Mouse (Mus musculus) lung, postnatal 10 days (tissue): Measurements from ENCODE around the gene Olfr1394.
A peak's percentile ranks its signal among the peaks of the same experiment; 100 is the strongest.
"Not testable (repeated sequence)": the region's sequence is repeated elsewhere in the genome, so short reads cannot be mapped to it uniquely, and the experiment has no call there.

Source experiments
- DNase-seq: peaks from one replicate; pipeline ENCODE4 v3.0.0; 2021

The Olfr1394 gene

DNA sequence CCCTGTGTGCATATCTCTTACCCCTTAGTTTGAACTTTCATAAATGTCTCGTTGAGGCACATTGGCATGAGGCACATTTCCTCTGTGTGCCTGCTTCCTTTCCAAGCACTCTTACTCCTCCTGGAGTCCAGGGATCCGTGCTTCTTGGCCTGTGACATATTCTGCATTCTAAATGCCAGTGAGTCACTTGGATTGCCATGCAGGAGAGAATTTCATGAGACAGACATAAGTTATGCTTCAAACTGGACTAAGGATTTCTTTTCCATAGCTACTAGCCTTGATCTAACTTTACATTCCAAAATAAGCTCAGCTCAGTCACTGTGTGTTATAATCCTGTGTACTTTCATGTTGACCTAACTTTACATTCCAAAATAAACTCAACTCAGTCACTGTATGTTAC lies 36.9 kb downstream of the Olfr1394 start:
- DNase-seq = no peak

DNA sequence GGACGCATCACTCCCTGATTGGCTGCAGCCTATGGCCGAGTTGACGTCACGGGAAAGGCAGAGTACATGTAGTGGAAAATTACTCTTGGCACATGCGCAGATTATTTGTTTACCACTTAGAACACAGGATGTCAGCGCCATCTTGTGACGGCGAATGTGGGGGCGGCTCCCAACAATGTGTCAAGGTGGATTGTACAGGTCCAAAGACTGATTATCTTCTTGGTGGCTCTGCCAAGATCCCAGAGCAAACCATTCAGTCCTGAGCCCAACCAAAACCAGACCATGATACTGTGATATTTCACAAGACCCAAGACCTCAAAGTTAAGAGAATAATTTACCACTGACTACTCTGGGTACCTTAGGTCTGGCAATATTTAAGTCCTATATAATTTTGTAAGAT lies 40.6 kb downstream of the Olfr1394 start:
- not testable (repeated sequence) for DNase-seq

DNA sequence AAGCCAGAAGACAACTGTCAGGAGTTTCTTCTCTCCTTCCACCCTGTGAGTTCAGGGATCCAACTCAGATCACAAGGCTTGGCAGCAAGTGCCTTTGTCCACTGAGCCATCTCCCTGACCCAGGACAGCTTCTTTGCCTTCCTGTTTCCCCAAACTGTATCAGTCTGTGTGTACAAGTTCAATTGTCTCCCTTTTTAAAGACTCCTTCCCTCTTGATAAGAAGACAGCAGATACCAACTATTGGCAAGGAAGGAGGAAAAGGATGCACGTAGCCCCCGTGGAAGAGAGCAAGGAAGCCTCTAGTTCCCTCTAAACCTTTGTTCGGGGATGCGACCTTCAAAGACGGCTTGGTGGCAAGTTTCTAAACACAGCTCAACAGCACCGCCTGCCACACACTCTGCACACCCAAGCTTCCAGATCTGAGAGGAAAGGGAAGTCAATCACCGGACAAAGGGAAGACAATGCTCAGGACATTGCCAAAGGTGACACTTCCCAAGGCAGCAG lies 41.7 kb downstream of the Olfr1394 start:
- peak; percentile 64 for DNase-seq

DNA sequence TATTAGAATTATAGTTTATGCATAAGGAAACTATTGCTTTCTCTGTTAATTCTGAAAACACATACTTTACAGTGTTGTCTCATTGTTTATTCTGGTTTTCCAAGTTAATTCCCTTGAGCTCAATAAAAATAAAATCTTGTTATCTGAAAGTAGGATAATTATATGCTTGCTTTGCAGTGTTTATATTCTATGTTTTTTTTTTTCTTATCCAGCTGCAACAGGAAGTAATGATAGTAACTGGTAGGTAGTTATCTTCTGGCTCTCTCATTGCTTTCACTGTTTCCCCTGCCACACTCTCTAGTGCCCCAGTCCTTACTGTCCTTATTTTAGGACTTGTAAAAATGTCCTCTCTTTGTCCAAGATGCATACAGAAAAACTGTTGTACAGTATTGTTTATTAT lies 46.5 kb downstream of the Olfr1394 start:
- DNase-seq = no peak

DNA sequence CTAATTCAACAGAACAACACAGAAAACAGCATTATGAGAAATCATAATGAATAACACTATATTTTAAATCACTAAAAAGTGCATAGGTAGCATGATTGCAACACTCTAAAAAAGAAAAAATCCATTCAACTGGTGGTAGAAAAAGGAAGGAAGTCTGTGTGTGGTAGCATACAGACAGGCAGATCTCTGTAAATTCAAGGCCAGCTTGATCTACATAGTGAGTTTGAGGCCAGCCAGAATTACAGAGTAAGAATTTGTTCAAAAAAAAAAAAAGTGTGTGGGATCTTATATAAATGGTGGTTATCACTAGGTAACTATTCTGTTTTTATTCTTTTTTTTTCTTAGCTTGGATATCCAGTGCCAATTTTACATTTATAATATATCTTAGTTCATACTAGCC lies 47.0 kb downstream of the Olfr1394 start:
- DNase-seq = no peak

DNA sequence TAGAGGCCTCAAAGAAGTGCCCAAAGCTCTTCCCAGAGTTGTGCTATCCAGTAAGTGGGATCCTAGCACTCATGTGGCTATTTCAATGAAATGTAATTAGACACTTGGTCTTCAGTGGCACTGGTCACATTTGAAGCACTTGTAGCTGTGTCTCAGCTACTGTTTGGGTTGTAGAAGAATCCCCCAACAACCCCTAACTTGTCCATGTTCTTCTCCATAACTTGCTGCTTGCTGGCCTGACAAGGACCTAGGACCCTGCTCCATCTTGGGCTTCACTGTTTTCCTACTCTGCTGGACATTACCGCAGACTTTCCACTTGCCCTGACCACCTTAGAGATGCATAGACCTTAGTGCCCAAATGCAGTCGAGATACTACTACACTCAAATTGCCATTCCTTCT lies 47.9 kb downstream of the Olfr1394 start:
- DNase-seq = no peak

DNA sequence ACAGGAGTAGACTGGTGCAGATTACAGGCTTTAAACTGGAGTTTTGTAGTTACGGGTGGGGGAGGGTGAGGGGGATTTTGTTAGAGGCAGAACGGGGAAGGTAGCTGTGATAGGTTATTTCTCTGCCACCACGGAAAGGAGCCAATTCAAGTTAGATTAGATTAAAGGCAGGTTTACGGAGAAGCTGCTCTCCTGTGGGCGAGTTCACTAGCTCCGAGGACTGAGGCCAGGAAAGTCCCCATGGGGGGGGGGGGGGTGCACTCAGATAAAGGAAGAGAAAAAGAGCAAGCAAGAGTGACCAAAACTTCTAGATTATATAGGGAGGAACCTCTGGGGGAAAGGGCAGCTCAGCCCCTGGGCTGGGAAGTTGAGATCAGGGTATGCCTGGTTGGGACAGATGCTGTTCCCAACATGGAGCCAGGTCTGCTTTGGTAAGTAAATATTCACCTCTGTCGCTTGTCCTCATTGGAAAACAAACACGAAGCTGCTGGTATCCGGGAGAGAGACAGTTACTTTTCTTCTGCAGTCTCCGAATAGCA lies 48.4 kb downstream of the Olfr1394 start:
- no peak for DNase-seq

DNA sequence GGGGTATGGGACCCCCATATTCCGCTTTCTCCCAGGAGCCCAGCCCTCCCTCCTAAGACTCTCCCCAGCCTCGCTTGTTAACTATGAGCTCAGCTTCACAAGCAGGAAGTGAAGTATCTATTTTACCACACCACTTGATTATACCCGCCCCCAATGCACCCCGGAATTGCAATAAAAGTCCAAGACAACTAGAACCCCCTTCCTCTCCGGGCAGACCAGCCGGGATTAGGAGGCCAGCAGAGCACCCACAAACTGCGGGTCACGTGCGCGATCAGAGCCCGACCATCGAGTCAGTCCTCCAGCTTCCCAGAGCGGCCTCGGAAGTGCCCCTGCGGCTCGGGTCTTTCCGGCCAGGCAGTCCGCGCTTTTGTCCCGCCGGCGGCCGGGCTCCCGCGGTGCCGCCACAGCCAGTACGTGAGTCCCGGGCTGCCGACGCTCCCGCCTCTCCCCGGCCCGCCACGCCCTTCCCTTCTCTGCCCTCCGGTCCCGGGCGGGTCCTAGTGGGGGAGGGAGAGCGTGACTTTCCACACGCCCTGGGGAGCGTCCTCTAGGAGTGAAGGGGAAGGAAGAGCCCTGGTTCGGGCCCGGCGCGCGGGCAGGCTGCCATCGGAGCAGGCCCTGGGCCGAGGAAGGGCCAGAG lies 49.1 kb downstream of the Olfr1394 start, which contains the start of gene Zfp62:
TSS of gene Zfp62 (plus strand) at position 164 of the 640 bp plus-strand sequence.
- peak; percentile 95 for DNase-seq

DNA sequence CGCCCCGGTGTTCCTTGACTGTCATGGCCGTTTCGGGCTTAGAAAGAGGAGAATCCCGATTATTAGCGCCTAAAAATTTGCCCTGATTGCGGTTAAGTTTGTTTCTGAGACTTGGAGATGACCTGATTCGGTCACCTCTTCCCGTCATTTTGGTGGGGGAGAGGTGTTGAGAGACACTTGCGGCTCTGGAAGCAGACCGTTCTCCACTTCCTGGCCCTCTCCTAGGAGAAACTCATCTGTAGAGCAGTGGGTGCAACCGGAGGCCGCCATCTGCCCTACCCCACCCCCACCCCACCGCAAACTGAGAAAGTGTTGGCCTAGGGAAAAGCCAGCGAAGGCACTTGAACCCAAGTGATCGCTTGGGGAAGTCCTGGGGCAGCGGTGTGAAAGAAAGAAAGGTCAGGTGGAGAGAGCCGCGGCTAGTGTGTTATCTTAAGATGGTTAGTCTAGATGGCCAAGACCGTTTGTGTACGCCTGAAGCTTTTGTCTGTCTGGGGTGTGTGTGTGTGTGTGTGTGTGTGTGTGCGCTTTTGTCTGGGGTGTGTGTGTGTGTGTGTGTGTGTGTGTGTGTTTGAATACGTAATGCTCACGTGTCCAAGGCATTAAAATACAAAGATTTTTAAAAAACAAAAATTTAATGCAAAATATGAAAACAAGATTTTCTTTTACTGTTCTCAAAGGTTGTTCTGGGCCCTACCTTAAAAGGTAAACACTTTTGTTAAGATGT lies 49.8 kb downstream of the Olfr1394 start:
- DNase-seq = peak; percentile 36

DNA sequence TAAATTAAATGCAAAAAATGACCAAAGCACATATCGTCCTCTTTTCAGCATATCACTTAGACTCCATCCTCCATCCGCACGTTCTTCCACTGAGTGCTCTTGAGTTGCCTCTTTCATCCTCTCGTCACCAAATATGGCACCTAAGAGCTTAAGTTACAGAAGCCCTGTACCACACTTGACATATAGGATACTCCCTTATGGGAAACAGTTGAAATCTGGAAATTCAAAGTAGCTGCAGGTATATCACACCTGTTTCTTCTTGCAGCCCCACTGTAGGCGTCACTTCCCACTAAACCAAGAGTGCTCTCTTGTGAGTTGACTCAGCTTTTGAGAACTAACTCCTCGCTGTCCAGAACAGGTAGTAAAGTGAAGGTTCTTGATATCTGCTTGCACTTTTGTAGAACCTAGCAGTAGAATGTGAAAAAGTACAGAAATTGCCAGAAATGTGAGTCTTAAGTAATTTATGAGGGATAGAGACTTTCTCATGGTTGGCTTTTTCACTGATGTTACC lies 51.0 kb downstream of the Olfr1394 start:
- no peak for DNase-seq

DNA sequence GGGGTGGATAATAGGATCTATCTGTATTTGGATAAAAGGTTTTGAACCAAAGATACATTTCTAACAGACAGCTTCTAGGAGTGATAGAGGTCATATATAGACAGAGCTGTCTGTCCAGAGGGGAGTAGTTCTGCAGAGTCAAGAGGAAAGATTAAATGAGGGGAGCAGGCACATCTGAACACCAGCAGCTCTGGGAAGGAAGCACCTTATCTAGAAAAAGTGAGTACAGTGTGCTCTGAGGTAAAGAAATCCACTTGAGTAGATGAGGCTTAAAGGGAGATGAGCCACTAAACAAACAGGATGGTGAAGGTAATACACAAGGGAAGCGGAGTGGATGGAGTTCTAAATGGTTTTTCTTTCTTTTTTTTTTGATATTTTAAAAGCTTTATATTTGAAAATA lies 53.3 kb downstream of the Olfr1394 start:
- DNase-seq = no peak
